Mouse (Mus musculus) cerebellum, adult 2 months (tissue): Measurements from ENCODE around the gene Dnph1.

Source experiments
- CTCF ChIP-seq: fragments of 200-500 bp; IDR thresholded peaks from 2 replicates; pipeline ENCODE4 v1.5.1; 2011; ENCODE audit warnings: low read depth, mild to moderate bottlenecking, control low read depth, low read length, moderate library complexity, borderline replicate concordance; ENCODE audit not compliant: insufficient read depth
- POLR2A ChIP-seq: fragments of 200-500 bp; IDR thresholded peaks from 2 replicates; pipeline ENCODE4 v1.6.1; 2011; ENCODE audit warnings: low read length, control low read depth, borderline replicate concordance; ENCODE audit not compliant: insufficient read depth

DNA sequence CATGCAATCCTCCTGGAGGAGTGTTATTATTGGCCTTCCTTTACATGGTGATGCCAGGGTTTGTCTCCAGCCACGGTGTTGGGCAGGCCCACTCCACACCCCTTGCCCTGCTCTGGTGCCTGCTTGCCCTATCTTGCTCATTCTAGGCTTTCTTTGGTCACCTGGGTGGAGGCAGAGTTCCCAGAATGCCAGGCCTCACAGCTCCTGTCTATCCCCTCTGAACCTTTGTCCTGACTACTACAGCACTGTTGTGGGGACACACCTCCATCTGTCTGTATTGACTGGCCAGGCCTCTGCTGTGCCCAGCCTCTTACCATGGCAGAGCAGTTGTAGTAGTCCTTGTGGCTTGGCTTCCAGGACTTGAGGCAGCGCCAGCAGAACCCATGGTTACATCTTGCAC, 6.3 kb downstream of the Dnph1 start:
- TF ChIP-seq POLR2A, result no peak
- TF ChIP-seq CTCF, result no peak
